Mouse (Mus musculus): ENCODE results near the gene Ccl2. TPM values are rescaled to one million over a fixed set of nuclear protein-coding genes. Genes with fewer than 3 reads are reported as not detected.
A peak's percentile ranks its signal among the peaks of the same experiment; 100 is the strongest.

The Ccl2 gene
- polyA plus RNA-seq, 1 experiment from 2014 or later: 3.6 TPM

DNA sequence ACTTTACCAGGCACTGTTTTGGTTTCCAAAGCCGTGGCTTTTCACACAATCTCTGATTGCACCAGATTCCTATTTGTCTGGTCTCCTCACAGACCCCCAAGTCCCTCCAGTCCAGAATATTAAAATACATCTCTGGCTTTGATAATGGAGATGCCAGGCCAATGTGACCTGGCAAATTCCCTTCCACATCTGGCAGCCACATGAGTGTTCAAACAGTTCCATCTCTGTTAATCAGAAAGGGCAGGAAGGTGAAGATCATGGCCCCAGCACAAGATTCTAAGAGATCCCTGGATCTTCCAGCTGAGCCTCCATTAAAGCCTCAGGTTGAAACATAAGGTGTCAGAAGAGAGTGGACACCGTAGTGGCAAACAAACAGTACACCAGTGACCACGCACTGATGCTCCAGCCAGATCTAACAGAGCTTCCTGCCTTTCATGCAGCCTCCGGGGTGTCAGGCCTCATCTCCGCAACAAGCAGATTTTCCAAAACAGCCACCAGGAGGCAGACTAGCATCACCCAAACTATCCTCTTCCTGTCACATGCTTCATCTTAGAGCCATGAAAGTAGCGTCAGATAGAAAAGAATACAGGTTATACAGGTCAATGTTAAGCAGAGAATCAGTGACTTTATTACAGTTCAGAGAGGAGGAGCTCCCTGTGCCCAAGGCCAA, 12.5 kb downstream of the Ccl2 start:
- no peaks in the 10 kb centered on the region for H3K36me3 ChIP-seq (ENCODE audit: control insufficient read depth, insufficient read depth, low read length)
- H3K9ac ChIP-seq (replicated peaks; ENCODE audit: low read length): no peak overlapping the region
- no peaks in the 10 kb centered on the region for H3K9me3 ChIP-seq (ENCODE audit: control insufficient read depth, low read length)
- no peaks in the 10 kb centered on the region for H3K27me3 ChIP-seq (ENCODE audit: control insufficient read depth, insufficient read depth, low read length)
- H3K4me1 ChIP-seq (ENCODE audit: control insufficient read depth, insufficient read depth, low read length): no peaks in the 10 kb centered on the region
- no peak for ATAC-seq (ENCODE audit: low FRiP score, low TSS enrichment)
- no peak overlapping the region for H3K27ac ChIP-seq (replicated peaks; ENCODE audit: low read depth, low read length)
- DNase-seq: peak; percentile 47
- H3K4me3 ChIP-seq (replicated peaks; ENCODE audit: low read depth, low read length): no peak overlapping the region
- no peak overlapping the region for H3K4me2 ChIP-seq (ENCODE audit: low read length)
- 57% methylated on average over 6 of the region's 6 CpGs for WGBS

DNA sequence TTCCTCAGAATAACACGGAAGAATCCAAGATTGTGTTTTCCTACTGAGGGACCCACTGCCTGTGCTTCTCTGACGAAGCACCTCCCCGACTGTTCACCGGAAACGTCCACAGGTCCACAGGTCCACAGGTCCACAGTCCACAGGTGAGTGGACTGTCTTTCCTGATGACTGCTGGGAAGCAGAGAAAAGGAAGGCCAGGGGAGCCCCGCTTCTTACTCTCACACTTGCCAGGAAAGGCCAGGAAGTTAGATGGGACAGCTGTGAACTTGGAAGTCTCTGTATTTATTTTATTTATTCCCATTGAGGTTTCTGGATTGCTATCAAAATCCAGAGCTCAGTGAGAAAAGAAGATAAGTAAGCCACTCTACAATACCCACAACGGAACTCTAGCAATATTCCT, 18.5 kb downstream of the Ccl2 start:
- H3K4me3 ChIP-seq (replicated peaks; ENCODE audit: low read depth, low read length): no peak overlapping the region
- no peaks in the 10 kb centered on the region for H3K36me3 ChIP-seq (ENCODE audit: control insufficient read depth, insufficient read depth, low read length)
- no peak overlapping the region for H3K9ac ChIP-seq (replicated peaks; ENCODE audit: low read length)
- 92% methylated on average over 7 of the region's 7 CpGs for WGBS
- no peaks in the 10 kb centered on the region for H3K9me3 ChIP-seq (ENCODE audit: control insufficient read depth, low read length)
- no peaks in the 10 kb centered on the region for H3K27me3 ChIP-seq (ENCODE audit: control insufficient read depth, insufficient read depth, low read length)
- ATAC-seq (ENCODE audit: low FRiP score, low TSS enrichment): no peak
- H3K4me1 ChIP-seq (ENCODE audit: control insufficient read depth, insufficient read depth, low read length): no peaks in the 10 kb centered on the region
- no peak for DNase-seq
- H3K27ac ChIP-seq (replicated peaks; ENCODE audit: low read depth, low read length): no peak overlapping the region
- H3K4me2 ChIP-seq (ENCODE audit: low read length): no peak overlapping the region

DNA sequence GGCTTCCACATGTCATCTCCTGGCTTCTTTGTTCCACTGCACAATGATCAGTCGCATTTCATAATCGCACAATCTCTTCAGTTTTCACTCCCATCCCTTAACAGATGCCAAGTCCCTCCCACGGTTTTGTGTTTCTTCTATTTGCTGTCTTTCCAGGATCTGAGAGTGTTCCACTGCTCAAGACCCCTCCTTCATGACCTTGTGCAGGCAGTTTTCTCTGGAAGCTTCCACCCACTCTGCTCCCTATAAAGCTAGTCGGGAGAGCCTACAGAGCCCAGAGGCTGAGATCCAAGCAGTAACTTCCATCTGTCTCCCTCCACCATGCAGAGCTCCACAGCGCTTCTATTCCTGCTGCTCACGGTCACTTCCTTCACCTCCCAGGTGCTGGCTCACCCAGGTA, 22.3 kb downstream of the Ccl2 start, which contains the start of gene Ccl11:
Gene Ccl11, plus strand, starts transcription at position 178 of the 400 bp plus-strand sequence.
- Histone ChIP-seq H3K36me3 (ENCODE audit: control insufficient read depth, insufficient read depth, low read length) (no peaks in the 10 kb centered on the region), H3K4me1 (ENCODE audit: control insufficient read depth, insufficient read depth, low read length) (no peaks in the 10 kb centered on the region), H3K27me3 (ENCODE audit: control insufficient read depth, insufficient read depth, low read length) (no peaks in the 10 kb centered on the region), H3K4me2 (ENCODE audit: low read length) (no peak within 1 kb of the TSS), H3K9me3 (ENCODE audit: control insufficient read depth, low read length) (no peaks in the 10 kb centered on the region), H3K9ac (replicated peaks; ENCODE audit: low read length) (no peak within 1 kb of the TSS), H3K4me3 (replicated peaks; ENCODE audit: low read depth, low read length) (no peak within 1 kb of the TSS), H3K27ac (replicated peaks; ENCODE audit: low read depth, low read length) (no peak within 1 kb of the TSS)
- 83% methylated on average over 6 of the region's 6 CpGs for WGBS
- ATAC-seq (ENCODE audit: low FRiP score, low TSS enrichment) (no peak), DNase-seq (no peak)

DNA sequence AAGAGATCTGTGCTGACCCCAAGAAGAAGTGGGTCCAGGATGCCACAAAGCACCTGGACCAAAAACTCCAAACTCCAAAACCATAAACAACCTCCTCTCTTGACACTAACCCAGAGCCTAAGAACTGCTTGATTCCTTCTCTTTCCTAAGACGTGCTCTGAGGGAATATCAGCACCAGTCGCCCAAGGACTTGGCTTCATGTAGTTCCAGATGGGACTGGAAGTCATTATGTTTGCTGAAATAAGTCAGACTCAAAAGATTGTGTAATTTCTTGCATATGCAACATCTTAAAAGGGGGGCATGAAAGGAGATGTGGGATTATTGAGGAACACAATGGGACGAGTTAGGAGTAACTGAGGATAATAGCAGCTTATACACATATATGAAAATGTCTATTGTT, 26.9 kb downstream of the Ccl2 start:
- Histone ChIP-seq H3K9me3 (ENCODE audit: control insufficient read depth, low read length) (no peaks in the 10 kb centered on the region), H3K4me3 (replicated peaks; ENCODE audit: low read depth, low read length) (no peak overlapping the region), H3K9ac (replicated peaks; ENCODE audit: low read length) (no peak overlapping the region), H3K36me3 (ENCODE audit: control insufficient read depth, insufficient read depth, low read length) (no peaks in the 10 kb centered on the region), H3K4me1 (ENCODE audit: control insufficient read depth, insufficient read depth, low read length) (no peaks in the 10 kb centered on the region), H3K4me2 (ENCODE audit: low read length) (no peak overlapping the region), H3K27me3 (ENCODE audit: control insufficient read depth, insufficient read depth, low read length) (no peaks in the 10 kb centered on the region), H3K27ac (replicated peaks; ENCODE audit: low read depth, low read length) (no peak overlapping the region)
- ATAC-seq (ENCODE audit: low FRiP score, low TSS enrichment) (no peak), DNase-seq (no peak)
- WGBS: 81% methylated on average over 3 of the region's 3 CpGs

DNA sequence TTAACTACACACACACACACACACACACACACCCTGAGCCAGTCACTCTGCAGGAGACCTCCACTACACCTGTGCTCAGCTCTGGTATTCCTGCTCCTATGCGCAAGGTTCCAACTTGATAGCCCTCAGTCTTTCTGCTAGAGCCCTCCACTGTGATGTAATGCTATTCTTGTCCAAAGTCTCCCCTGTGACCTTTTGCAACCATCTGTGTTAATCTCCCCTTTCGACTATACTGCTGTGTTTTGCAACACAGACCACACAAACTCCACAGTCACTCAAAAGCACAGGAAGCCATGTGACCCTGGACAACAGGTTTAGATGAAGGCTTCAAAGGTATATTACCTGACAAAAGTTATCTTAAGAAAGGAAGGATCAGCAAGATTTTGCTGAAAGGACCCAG, 28.1 kb downstream of the Ccl2 start:
- Histone ChIP-seq H3K27ac (replicated peaks; ENCODE audit: low read depth, low read length) (no peak overlapping the region), H3K4me1 (ENCODE audit: control insufficient read depth, insufficient read depth, low read length) (no peaks in the 10 kb centered on the region), H3K4me2 (ENCODE audit: low read length) (no peak overlapping the region), H3K36me3 (ENCODE audit: control insufficient read depth, insufficient read depth, low read length) (no peaks in the 10 kb centered on the region), H3K4me3 (replicated peaks; ENCODE audit: low read depth, low read length) (no peak overlapping the region), H3K9me3 (ENCODE audit: control insufficient read depth, low read length) (no peaks in the 10 kb centered on the region), H3K9ac (replicated peaks; ENCODE audit: low read length) (no peak overlapping the region), H3K27me3 (ENCODE audit: control insufficient read depth, insufficient read depth, low read length) (no peaks in the 10 kb centered on the region)
- ATAC-seq (ENCODE audit: low FRiP score, low TSS enrichment) (no peak), DNase-seq (no peak)
- 83% methylated on average over 2 of the region's 2 CpGs for WGBS

DNA sequence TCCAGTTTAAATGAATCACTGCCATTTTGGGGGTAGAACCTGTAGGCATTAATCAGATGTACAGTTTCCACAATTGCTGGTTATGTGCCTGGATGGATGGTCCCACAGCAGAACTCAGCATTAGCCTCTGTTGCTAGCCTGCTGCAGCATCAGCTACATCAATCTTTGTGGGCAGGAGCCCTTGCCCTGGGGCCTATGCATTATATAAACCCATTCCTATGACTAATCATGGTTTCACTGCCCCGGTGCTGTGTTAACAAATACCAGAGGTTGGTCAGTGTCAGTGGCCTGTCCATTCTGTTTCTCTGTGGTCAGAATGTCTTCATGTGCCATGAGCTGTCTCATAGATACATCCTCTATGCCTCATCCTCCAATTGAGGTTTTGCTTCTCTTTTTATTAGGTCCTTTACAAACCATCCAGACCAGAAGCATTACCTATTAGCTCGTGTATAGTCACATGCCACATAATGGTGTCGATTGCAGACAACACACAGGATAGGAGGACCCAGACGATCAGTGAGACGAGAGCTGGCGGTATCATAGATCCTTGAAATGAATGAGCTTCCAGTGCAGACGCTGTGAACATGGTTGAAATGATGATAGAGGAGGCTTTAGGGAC, 31.7 kb downstream of the Ccl2 start:
- ATAC-seq (ENCODE audit: low FRiP score, low TSS enrichment) (no peak), DNase-seq (no peak)
- no peaks in the 10 kb centered on the region for H3K36me3 ChIP-seq (ENCODE audit: control insufficient read depth, insufficient read depth, low read length)
- no peak overlapping the region for H3K4me3 ChIP-seq (replicated peaks; ENCODE audit: low read depth, low read length)
- WGBS: 85% methylated on average over 7 of the region's 7 CpGs
- H3K4me2 ChIP-seq (ENCODE audit: low read length): no peak overlapping the region
- no peaks in the 10 kb centered on the region for H3K4me1 ChIP-seq (ENCODE audit: control insufficient read depth, insufficient read depth, low read length)
- no peak overlapping the region for H3K27ac ChIP-seq (replicated peaks; ENCODE audit: low read depth, low read length)
- no peak overlapping the region for H3K9ac ChIP-seq (replicated peaks; ENCODE audit: low read length)
- H3K27me3 ChIP-seq (ENCODE audit: control insufficient read depth, insufficient read depth, low read length): no peaks in the 10 kb centered on the region
- no peaks in the 10 kb centered on the region for H3K9me3 ChIP-seq (ENCODE audit: control insufficient read depth, low read length)

DNA sequence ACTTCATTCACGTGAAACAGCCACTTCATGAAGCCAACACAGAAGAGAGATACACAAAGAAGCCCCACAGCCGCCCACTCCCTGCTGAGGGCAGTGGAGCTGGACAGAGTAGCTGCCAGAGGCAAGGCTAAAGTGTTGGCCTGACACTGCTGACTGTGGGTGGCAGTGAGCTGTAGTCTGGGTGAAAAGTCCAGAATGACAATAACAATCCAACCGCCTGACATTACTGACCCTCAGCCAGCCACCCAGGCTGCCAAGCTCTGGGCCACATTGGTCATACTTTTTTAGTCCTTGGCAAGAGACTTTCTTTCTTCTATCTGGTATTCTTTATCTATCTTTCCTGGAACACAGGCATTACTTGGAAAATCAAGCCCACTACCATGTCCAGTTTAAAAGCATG, 35.7 kb downstream of the Ccl2 start:
- DNase-seq (no peak), ATAC-seq (ENCODE audit: low FRiP score, low TSS enrichment) (no peak)
- Histone ChIP-seq H3K4me2 (ENCODE audit: low read length) (no peak overlapping the region), H3K4me1 (ENCODE audit: control insufficient read depth, insufficient read depth, low read length) (no peaks in the 10 kb centered on the region), H3K36me3 (ENCODE audit: control insufficient read depth, insufficient read depth, low read length) (no peaks in the 10 kb centered on the region), H3K9me3 (ENCODE audit: control insufficient read depth, low read length) (no peaks in the 10 kb centered on the region), H3K27me3 (ENCODE audit: control insufficient read depth, insufficient read depth, low read length) (no peaks in the 10 kb centered on the region), H3K27ac (replicated peaks; ENCODE audit: low read depth, low read length) (no peak overlapping the region), H3K4me3 (replicated peaks; ENCODE audit: low read depth, low read length) (no peak overlapping the region), H3K9ac (replicated peaks; ENCODE audit: low read length) (no peak overlapping the region)
- 82% methylated on average over 3 of the region's 3 CpGs for WGBS

DNA sequence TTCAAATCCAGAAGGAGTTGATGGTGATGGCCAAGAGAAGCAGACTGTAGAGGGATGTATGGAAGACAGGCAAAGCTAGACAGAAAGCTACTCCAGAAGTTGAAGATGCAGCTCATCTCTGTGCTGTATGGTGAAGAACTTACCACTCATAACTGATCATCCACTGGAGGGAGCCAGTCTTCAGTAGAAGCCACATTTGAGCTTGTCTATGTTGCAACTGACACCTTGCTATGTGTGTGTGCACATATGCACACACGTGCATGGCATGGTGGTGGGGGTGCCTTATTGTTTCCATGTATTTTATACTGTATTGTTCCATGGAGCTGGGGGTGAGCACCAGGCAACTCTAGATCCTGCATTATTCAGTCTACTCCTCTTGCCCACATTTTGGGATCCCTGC, 37.0 kb downstream of the Ccl2 start:
- ATAC-seq (ENCODE audit: low FRiP score, low TSS enrichment): no peak
- Histone ChIP-seq H3K36me3 (ENCODE audit: control insufficient read depth, insufficient read depth, low read length) (no peaks in the 10 kb centered on the region), H3K4me1 (ENCODE audit: control insufficient read depth, insufficient read depth, low read length) (no peaks in the 10 kb centered on the region), H3K4me3 (replicated peaks; ENCODE audit: low read depth, low read length) (no peak overlapping the region), H3K27ac (replicated peaks; ENCODE audit: low read depth, low read length) (no peak overlapping the region), H3K9me3 (ENCODE audit: control insufficient read depth, low read length) (no peaks in the 10 kb centered on the region), H3K9ac (replicated peaks; ENCODE audit: low read length) (no peak overlapping the region), H3K27me3 (ENCODE audit: control insufficient read depth, insufficient read depth, low read length) (no peaks in the 10 kb centered on the region), H3K4me2 (ENCODE audit: low read length) (no peak overlapping the region)
- 76% methylated on average over 1 of the region's 1 CpGs for WGBS
- no peak for DNase-seq

DNA sequence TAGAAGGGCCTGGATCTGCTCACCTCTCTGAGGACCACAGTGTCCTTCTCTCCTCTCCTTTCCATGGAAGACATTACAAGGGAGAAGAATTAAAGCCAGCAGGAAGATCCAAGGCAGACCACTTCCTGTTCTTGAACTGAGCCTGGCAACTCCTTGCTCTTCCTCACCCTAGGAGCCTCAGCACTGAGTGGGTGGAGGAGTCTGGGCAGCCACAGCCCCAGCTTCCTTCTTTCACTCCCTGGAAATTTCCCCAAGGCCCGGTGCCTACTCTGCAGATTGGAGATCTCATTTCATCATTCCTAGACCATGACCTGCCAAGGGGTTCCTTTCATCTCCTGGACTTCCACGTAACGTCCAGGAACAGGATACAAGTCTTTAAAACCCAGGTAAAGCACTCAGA, 37.6 kb downstream of the Ccl2 start:
- H3K27me3 ChIP-seq (ENCODE audit: control insufficient read depth, insufficient read depth, low read length): no peaks in the 10 kb centered on the region
- no peaks in the 10 kb centered on the region for H3K36me3 ChIP-seq (ENCODE audit: control insufficient read depth, insufficient read depth, low read length)
- WGBS: 78% methylated on average over 3 of the region's 3 CpGs
- no peak overlapping the region for H3K4me2 ChIP-seq (ENCODE audit: low read length)
- DNase-seq (no peak), ATAC-seq (ENCODE audit: low FRiP score, low TSS enrichment) (no peak)
- H3K27ac ChIP-seq (replicated peaks; ENCODE audit: low read depth, low read length): no peak overlapping the region
- H3K9me3 ChIP-seq (ENCODE audit: control insufficient read depth, low read length): no peaks in the 10 kb centered on the region
- H3K4me3 ChIP-seq (replicated peaks; ENCODE audit: low read depth, low read length): no peak overlapping the region
- no peak overlapping the region for H3K9ac ChIP-seq (replicated peaks; ENCODE audit: low read length)
- no peaks in the 10 kb centered on the region for H3K4me1 ChIP-seq (ENCODE audit: control insufficient read depth, insufficient read depth, low read length)

Data from midbrain, embryonic 14.5 days (tissue).